Mouse (Mus musculus): ENCODE measurements around the gene Trmt2b. TPM values are rescaled to one million over a fixed set of nuclear protein-coding genes. Genes with fewer than 3 reads are reported as not detected.

Trmt2b gene
- polyA plus RNA-seq, 1 experiment, result 8.0 TPM

GRCm38 (mm10) chrX:134303287-134303686 is 26.5 kb upstream of the Trmt2b start:
- Histone ChIP-seq H3ac (ENCODE audit: control insufficient read depth, insufficient read length) (no peak overlapping the region), H3K36me3 (ENCODE audit: control insufficient read depth, insufficient read depth) (no peaks in the 10 kb centered on the region), H3K79me2 (ENCODE audit: control insufficient read depth, insufficient read depth) (no peaks in the 10 kb centered on the region), H3K4me2 (ENCODE audit: low read depth) (no peak overlapping the region), H3K4me3 (no peak overlapping the region), H3K27me3 (ENCODE audit: control insufficient read depth, insufficient read depth, insufficient read length) (no peaks in the 10 kb centered on the region)
- TF ChIP-seq MYOD1 (IDR thresholded peaks at IDR 0.05; ENCODE audit: control insufficient read depth in 1 of 3, insufficient read length in 2 of 3, low read depth in 2 of 3), result no peak
- no peak for TF ChIP-seq TCF12 (IDR thresholded peaks at IDR 0.05; ENCODE audit: insufficient read depth, poor library complexity, severe bottlenecking)
- no peak for TF ChIP-seq MAX (IDR thresholded peaks at IDR 0.05; ENCODE audit: low read depth)
- TF ChIP-seq USF1 (IDR thresholded peaks at IDR 0.05; ENCODE audit: low read depth), result no peak
- TF ChIP-seq SRF (IDR thresholded peaks at IDR 0.05; ENCODE audit: control insufficient read depth, insufficient read length, low read depth), result no peak
- TF ChIP-seq CEBPB (IDR thresholded peaks at IDR 0.05; ENCODE audit: insufficient read depth, poor library complexity, severe bottlenecking), result no peak
- TF ChIP-seq E2F4 (IDR thresholded peaks at IDR 0.05; ENCODE audit: insufficient read depth), result no peak
- no peak for TF ChIP-seq POLR2A (IDR thresholded peaks at IDR 0.05; ENCODE audit: insufficient read length, low read depth)
- no peak for TF ChIP-seq TCF3 (IDR thresholded peaks at IDR 0.05; ENCODE audit: insufficient read length, low read depth)
- no peak for TF ChIP-seq POLR2AphosphoS2 (IDR thresholded peaks at IDR 0.05; ENCODE audit: insufficient read length, low read depth)

GRCm38 (mm10) chrX:134300219-134300618 is 23.4 kb upstream of the Trmt2b start:
- TF ChIP-seq E2F4 (IDR thresholded peaks at IDR 0.05; ENCODE audit: insufficient read depth) (no peak), TCF12 (IDR thresholded peaks at IDR 0.05; ENCODE audit: insufficient read depth, poor library complexity, severe bottlenecking) (no peak), TCF3 (IDR thresholded peaks at IDR 0.05; ENCODE audit: insufficient read length, low read depth) (no peak), MAX (IDR thresholded peaks at IDR 0.05; ENCODE audit: low read depth) (no peak), REST (IDR thresholded peaks at IDR 0.05; ENCODE audit: insufficient read depth, insufficient read length) (no peak), POLR2A (IDR thresholded peaks at IDR 0.05; ENCODE audit: insufficient read length, low read depth) (no peak), CEBPB (IDR thresholded peaks at IDR 0.05; ENCODE audit: insufficient read depth, poor library complexity, severe bottlenecking) (no peak), MYOG (IDR thresholded peaks at IDR 0.05; ENCODE audit: control insufficient read depth in 1 of 3, insufficient read depth in 1 of 3, insufficient read length in 2 of 3, low read depth in 2 of 3) (no peak), POLR2AphosphoS2 (IDR thresholded peaks at IDR 0.05; ENCODE audit: insufficient read length, low read depth) (no peak), SRF (IDR thresholded peaks at IDR 0.05; ENCODE audit: control insufficient read depth, insufficient read length, low read depth) (no peak)
- H3K36me3 ChIP-seq (ENCODE audit: control insufficient read depth, insufficient read depth), result no peaks in the 10 kb centered on the region
- no peak overlapping the region for H3ac ChIP-seq (ENCODE audit: control insufficient read depth, insufficient read length)
- no peak overlapping the region for H3K4me3 ChIP-seq
- no peaks in the 10 kb centered on the region for H3K27me3 ChIP-seq (ENCODE audit: control insufficient read depth, insufficient read depth, insufficient read length)
- H3K79me2 ChIP-seq (ENCODE audit: control insufficient read depth, insufficient read depth), result no peaks in the 10 kb centered on the region
- H3K4me2 ChIP-seq (ENCODE audit: low read depth), result no peak overlapping the region

GRCm38 (mm10) chrX:134297195-134297594 is 20.4 kb upstream of the Trmt2b start:
- Histone ChIP-seq H3K79me2 (ENCODE audit: control insufficient read depth, insufficient read depth) (no peaks in the 10 kb centered on the region), H3K4me3 (no peak overlapping the region), H3K36me3 (ENCODE audit: control insufficient read depth, insufficient read depth) (no peaks in the 10 kb centered on the region), H3ac (ENCODE audit: control insufficient read depth, insufficient read length) (no peak overlapping the region), H3K27me3 (ENCODE audit: control insufficient read depth, insufficient read depth, insufficient read length) (no peaks in the 10 kb centered on the region), H3K4me2 (ENCODE audit: low read depth) (no peak overlapping the region)
- TF ChIP-seq POLR2A (IDR thresholded peaks at IDR 0.05; ENCODE audit: insufficient read length, low read depth) (no peak), E2F4 (IDR thresholded peaks at IDR 0.05; ENCODE audit: insufficient read depth) (no peak), TCF12 (IDR thresholded peaks at IDR 0.05; ENCODE audit: insufficient read depth, poor library complexity, severe bottlenecking) (no peak), MYOD1 (IDR thresholded peaks at IDR 0.05; ENCODE audit: control insufficient read depth in 1 of 3, insufficient read length in 2 of 3, low read depth in 2 of 3) (no peak), REST (IDR thresholded peaks at IDR 0.05; ENCODE audit: insufficient read depth, insufficient read length) (no peak), TCF3 (IDR thresholded peaks at IDR 0.05; ENCODE audit: insufficient read length, low read depth) (no peak), USF1 (IDR thresholded peaks at IDR 0.05; ENCODE audit: low read depth) (no peak), SRF (IDR thresholded peaks at IDR 0.05; ENCODE audit: control insufficient read depth, insufficient read length, low read depth) (no peak), MAX (IDR thresholded peaks at IDR 0.05; ENCODE audit: low read depth) (no peak)

GRCm38 (mm10) chrX:134296737-134297136 is 20.0 kb upstream of the Trmt2b start:
- no peaks in the 10 kb centered on the region for H3K79me2 ChIP-seq (ENCODE audit: control insufficient read depth, insufficient read depth)
- TF ChIP-seq USF1 (IDR thresholded peaks at IDR 0.05; ENCODE audit: low read depth) (no peak), MYOG (IDR thresholded peaks at IDR 0.05; ENCODE audit: control insufficient read depth in 1 of 3, insufficient read depth in 1 of 3, insufficient read length in 2 of 3, low read depth in 2 of 3) (no peak)
- H3K4me3 ChIP-seq, result no peak overlapping the region
- H3K36me3 ChIP-seq (ENCODE audit: control insufficient read depth, insufficient read depth), result no peaks in the 10 kb centered on the region
- no peaks in the 10 kb centered on the region for H3K27me3 ChIP-seq (ENCODE audit: control insufficient read depth, insufficient read depth, insufficient read length)
- no peak overlapping the region for H3ac ChIP-seq (ENCODE audit: control insufficient read depth, insufficient read length)
- H3K4me2 ChIP-seq (ENCODE audit: low read depth), result no peak overlapping the region

- Histone ChIP-seq H3K27me3 (ENCODE audit: control insufficient read depth, insufficient read depth, insufficient read length) (no peaks in the 10 kb centered on the region), H3K79me2 (ENCODE audit: control insufficient read depth, insufficient read depth) (no peaks in the 10 kb centered on the region), H3K36me3 (ENCODE audit: control insufficient read depth, insufficient read depth) (no peaks in the 10 kb centered on the region), H3K4me3 (no peak overlapping the region), H3ac (ENCODE audit: control insufficient read depth, insufficient read length) (no peak overlapping the region), H3K4me2 (ENCODE audit: low read depth) (no peak overlapping the region)
- TF ChIP-seq USF1 (IDR thresholded peaks at IDR 0.05; ENCODE audit: low read depth), result no peak
- TF ChIP-seq TCF12 (IDR thresholded peaks at IDR 0.05; ENCODE audit: insufficient read depth, poor library complexity, severe bottlenecking), result no peak
- TF ChIP-seq SRF (IDR thresholded peaks at IDR 0.05; ENCODE audit: control insufficient read depth, insufficient read length, low read depth), result no peak
- TF ChIP-seq REST (IDR thresholded peaks at IDR 0.05; ENCODE audit: insufficient read depth, insufficient read length), result no peak
- TF ChIP-seq CEBPB (IDR thresholded peaks at IDR 0.05; ENCODE audit: insufficient read depth, poor library complexity, severe bottlenecking), result no peak
- TF ChIP-seq POLR2A (IDR thresholded peaks at IDR 0.05; ENCODE audit: insufficient read length, low read depth), result no peak
- TF ChIP-seq MYOG (IDR thresholded peaks at IDR 0.05; ENCODE audit: control insufficient read depth in 1 of 3, insufficient read depth in 1 of 3, insufficient read length in 2 of 3, low read depth in 2 of 3), result no peak
- TF ChIP-seq MYOD1 (IDR thresholded peaks at IDR 0.05; ENCODE audit: control insufficient read depth in 1 of 3, insufficient read length in 2 of 3, low read depth in 2 of 3), result no peak
- TF ChIP-seq E2F4 (IDR thresholded peaks at IDR 0.05; ENCODE audit: insufficient read depth), result no peak
- TF ChIP-seq TCF3 (IDR thresholded peaks at IDR 0.05; ENCODE audit: insufficient read length, low read depth), result no peak
- TF ChIP-seq MAX (IDR thresholded peaks at IDR 0.05; ENCODE audit: low read depth), result no peak
- no peak for TF ChIP-seq POLR2AphosphoS2 (IDR thresholded peaks at IDR 0.05; ENCODE audit: insufficient read length, low read depth)
Observed at GRCm38 (mm10) chrX:134296301-134296700, 19.5 kb upstream of the Trmt2b start.

Data from myocyte (in vitro differentiated cells).